Mouse (Mus musculus) thymus, adult 2 months (tissue): ENCODE measurements around the gene Dnmt3a.

Experiments used
- CTCF ChIP-seq: fragments of 200-500 bp; IDR thresholded peaks from 2 replicates; pipeline ENCODE4 v1.5.1; 2012; ENCODE audit warnings: mild to moderate bottlenecking, control low read depth, low read length, moderate library complexity, borderline replicate concordance; ENCODE audit not compliant: control insufficient read depth, poor library complexity, insufficient read depth; ENCODE audit errors: extremely low read depth
- POLR2A ChIP-seq: fragments of 200-500 bp; IDR thresholded peaks from 2 replicates; pipeline ENCODE4 v1.6.1; 2012; ENCODE audit warnings: mild to moderate bottlenecking, low read length, control low read depth, moderate library complexity; ENCODE audit not compliant: control insufficient read depth, poor library complexity, insufficient read depth; ENCODE audit errors: extremely low read depth

DNA sequence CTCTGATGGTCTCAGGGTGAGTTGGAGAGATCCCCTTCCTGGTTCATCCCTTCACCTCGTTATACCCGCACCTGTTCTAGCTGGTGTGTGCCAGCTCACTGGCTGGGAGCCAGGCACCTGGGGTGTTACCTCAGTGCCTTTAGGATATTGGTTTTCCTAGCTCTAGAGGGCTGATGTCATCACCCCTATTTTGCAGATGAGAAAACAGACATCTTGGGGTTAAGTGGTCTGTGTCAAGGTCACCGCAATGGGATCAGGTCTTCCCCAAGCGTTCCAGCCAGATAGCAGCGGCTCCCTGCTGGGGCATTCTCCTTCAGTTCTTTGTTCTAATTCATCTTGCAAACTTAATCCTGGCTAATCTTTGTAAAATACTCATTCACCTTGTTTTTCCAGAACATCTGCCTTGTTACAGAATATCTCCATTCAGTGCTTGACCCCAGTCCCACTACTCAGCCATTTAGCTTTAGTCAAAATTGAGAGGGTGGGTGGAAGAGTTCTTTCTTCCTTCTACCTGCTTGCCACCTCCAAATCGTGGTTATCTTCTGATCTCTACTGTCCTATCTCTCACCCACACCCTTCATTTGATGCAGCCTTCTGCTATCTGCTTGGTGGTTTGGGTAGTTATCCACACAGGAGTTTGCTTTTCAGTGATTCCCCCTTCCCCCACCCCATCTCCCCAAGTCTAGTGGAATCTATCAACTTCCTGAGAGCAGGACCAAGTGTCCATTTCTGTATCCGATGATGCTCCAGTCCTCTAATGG, 84.2 kb downstream of the Dnmt3a start:
- TF ChIP-seq POLR2A (no peak), CTCF (no peak)
